Mouse (Mus musculus) adrenal gland, adult 8-10 months (tissue): Measurements from ENCODE around the gene Aldh3b3. TPM values are rescaled to one million over a fixed set of nuclear protein-coding genes. Genes with fewer than 3 reads are reported as not detected.

Experiments
- DNase-seq: peaks from one replicate; pipeline ENCODE4 v3.0.0; 2022
- total RNA-seq, 4 experiments: library from RNA; stranded (reverse); gene quantifications; 2 replicates each; pipeline ENCODE4 v1.2.4; 2022

Gene Aldh3b3
- total RNA-seq: 1 to 10 TPM in 2 of 4 experiments, under 1 TPM in 2; 0.11 to 1.5 (median 0.88) TPM

- no peak for DNase-seq
Measured at GRCm38 (mm10) chr19:3958470-3958869, at the start of gene Aldh3b3. Aldh3b3 (plus strand) TSS chr19:3958645.

GRCm38 (mm10) chr19:3910206-3910605 is 48.2 kb upstream of the Aldh3b3 start:
- no peak for DNase-seq

DNA sequence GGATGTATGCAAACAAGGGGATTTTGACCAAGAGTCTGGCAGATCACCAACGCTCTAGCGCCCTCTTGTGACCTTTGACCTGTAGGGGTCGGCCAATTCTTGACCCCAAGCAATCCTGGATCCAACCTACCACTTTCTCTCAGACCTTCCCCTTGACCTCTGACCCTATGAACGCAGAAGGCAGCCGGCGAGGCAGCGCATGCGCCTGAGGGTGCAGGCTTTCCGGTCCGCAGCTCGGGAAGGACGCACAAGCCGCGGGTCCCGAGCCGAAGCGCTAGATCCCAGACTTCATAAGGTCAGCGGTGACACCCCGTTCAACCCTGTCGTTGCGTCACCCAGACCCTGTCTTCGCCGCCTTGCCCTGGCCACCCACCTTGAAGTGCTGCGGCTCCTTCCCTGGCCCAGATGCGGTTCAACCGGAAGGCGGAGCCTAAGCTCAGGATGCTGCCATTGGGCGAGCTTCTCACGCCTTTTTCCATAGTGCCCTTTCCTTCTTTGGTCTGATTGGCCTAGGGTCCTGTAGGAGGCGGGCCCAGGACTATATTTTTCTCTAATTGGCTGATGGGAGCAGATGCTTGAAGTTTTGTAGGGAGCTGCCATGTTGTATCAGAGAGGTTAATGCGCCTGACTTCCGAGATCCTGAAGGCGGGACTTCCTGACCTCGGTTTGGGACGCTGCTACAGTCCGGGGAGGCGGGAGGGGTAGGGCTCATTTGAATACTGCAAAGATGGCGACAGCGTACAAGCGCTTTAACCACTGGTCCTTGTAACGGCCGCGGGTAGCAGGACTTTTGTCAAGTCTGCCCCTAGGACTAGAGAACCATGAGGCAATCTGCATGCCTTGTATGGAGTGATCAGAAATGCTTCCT is 45.9 kb upstream of the Aldh3b3 start, which contains the start of gene Ndufs8:
Gene Ndufs8, minus strand, starts transcription at position 438 of the 868 bp plus-strand sequence.
- DNase-seq: peak; percentile 95

GRCm38 (mm10) chr19:3913692-3914091 is 44.8 kb upstream of the Aldh3b3 start:
- no peak for DNase-seq

- no peak for DNase-seq
Measured at GRCm38 (mm10) chr19:3914535-3914934, 43.9 kb upstream of the Aldh3b3 start.

- no peak for DNase-seq
Measured at GRCm38 (mm10) chr19:3916727-3917126, 41.7 kb upstream of the Aldh3b3 start.

DNA sequence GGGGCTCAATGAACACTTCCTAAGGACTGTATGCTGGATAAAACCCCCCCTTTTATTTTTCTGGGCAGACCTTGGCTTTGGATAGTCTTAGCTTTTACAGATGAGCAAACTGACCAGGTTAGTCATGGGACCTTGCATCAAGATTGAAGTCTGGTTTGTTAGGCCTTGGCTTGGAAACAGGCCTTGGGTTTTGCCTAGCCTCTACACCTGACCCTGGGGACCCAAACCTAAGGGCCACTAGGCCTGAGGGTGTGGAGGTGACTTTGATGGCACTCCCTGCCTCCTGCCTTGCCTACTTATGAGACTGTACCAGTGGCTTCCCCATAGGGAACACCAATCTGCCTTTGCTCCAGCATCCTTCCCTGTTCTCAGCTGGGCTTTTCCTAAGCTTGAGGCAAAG is 38.5 kb upstream of the Aldh3b3 start:
- DNase-seq: no peak

DNA sequence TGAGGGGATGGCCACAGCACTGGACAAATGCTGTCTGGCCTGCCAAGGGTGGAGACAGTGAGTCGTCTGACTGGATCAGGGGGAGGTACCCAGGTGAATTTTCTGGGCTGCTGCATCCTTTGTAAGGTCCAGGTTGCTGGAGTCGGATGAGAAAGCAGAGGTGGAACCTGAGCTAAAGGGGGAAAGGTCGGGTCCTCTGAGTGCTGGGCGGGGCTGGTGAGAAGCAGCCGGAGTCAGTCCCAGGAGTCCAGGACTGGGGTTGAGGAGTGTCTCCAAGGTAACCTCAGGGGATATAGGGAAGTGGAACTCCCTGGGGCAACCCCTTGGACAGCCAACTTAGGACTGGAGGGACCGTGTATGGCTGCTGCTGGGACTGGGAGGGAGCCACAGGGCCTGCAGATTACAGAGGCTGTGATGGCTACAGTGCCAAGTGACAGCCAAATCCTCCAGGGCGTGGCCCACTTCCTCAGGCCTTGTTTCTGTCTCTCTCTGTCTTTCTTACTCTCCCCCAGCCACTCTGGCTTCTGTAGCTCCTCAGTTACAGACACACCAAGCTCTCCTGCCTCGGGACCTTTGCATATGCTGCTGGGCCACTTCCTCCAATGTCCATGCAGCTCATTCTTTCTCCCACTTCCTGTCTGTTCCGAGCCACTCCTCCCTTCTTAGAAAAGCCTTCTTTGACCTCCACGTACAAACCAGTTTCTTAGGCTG is 35.6 kb upstream of the Aldh3b3 start:
- no peak for DNase-seq

DNA sequence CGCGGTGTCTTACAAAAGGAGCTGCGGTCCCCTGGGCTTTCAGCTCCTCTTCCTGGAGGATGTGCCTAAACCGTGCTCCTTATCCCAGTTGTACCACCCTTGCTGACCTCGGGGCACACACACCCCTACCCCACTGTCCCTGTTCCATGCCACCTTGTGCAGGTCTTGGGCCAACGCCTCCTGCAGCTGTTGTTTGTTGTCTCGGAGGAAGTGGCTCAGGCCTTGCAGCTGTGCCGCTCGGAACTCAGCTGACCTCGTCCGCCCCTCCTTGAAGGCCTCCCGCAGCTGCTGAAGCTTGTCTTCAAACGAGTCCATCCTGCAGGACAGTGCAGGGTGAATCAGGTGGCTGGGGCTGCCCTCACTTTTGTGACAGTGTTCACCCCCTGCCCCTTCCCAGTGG is 34.9 kb upstream of the Aldh3b3 start:
- DNase-seq: no peak

GRCm38 (mm10) chr19:3924190-3924589 is 34.3 kb upstream of the Aldh3b3 start:
- no peak for DNase-seq

GRCm38 (mm10) chr19:3924868-3925267 is 33.6 kb upstream of the Aldh3b3 start:
- no peak for DNase-seq

DNA sequence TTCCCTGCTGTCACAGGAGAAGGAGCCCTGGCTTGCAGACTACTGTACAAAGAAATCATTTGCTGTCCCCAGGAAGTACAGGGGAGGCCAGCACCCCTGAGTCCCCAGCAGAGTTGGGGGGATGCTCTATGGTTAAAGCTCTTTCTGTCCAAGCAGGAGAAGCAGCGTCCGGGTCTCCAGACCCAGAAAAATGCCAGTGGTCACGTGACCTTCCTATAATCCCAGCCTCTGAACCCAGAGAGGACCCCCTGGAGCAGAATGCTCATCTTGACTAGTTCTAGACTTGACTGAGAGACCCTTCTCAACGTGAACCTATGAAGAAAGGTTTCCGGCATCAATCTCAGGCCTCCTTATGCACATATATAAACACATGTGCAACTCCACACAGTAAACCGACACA is 32.6 kb upstream of the Aldh3b3 start:
- DNase-seq: no peak

DNA sequence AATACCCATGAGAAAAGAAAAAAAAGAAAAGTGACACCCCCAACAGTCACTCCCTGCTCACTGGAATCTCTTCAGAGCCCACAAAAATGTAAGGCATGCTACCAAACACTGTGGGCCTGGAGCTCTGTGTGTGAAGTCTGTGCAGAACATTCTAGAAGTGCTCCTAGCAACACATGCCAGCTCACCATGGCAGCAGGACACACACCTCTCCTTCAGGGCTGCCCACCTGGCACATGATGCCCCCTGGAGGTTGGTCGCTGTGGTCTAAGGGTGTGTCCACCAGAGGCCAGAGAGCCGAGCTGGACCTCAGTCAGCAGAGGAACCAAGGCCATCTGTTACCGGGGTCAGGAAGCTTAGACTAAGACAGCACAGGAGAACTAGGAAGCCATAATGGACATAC is 32.2 kb upstream of the Aldh3b3 start:
- DNase-seq: no peak

GRCm38 (mm10) chr19:3926685-3927084 is 31.8 kb upstream of the Aldh3b3 start:
- no peak for DNase-seq

DNA sequence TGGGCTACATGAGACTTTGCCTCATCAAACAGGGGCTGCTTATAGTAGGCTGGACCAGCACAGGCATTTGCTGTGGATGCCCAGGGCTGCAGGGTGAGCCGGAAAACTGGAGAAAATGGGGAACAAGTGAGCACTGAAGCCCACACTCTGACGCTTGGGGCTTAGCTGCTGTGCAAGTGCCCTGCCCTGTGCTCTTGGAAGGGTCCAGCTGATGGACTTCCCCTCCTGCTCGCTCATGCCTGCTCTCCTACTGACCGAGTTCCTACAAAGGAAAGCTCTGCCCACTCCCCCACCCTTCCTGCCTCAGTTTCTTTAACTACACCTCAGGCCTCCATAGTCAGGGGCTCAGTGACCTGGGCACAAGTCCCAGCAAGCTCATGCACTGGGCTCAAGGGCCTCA is 30.5 kb upstream of the Aldh3b3 start:
- DNase-seq: no peak

DNA sequence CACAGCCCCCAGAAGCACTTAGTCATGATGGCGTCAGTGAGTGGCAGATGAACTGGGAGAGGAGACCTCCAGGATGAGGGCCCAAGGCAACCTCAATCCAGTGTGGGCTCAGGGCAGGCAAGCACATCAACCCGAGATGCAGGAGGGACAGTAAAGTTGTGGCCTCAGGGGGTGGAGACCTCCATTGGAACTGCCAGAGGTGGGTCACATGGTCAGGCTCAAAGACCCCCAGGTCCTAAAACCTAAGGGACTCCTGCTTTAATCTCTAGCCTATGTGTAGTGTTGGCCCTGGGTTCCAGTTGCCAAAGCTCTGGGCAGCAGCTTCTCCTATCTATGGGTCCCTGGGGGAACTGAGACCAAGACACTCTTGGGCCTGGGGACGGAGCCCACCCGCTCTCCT is 29.7 kb upstream of the Aldh3b3 start:
- DNase-seq: no peak

DNA sequence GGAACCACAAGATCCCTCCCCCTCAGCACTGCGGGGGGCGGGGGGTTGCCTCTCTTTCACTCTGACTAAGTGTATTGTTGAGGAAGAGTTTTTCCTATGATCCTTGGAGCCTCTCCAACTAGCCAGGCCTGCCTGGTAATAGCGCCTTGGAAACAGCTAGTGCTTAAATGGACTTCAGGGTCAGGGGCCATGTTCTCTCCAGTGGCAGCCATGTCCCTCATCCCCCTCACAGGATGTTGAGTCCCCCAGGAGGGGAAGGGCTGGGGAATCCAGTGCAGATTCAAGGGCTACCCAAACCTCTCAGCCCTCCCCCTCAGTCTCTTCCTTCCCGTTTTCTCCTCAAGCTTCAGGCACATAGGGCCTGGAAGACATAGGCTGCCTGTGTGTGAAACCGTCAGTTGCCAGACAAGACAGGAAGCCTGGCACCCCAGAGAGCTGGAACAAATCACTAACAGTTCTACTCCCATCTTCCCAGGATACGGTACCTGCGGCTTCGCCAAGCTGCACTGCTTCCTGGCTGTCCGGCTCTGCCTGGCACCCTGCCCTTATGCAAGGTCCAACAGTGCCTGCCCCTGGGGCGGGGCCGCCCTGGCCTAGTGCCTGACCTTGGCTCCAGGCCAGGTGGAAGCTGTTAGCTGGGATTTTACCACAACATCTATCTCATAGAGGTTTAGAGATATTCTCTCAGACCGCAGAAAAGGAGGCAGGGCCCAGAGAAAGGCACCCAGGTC is 29.1 kb upstream of the Aldh3b3 start, which contains the start of gene Aldh3b1:
Gene Aldh3b1, minus strand, starts transcription at position 598 of the 731 bp plus-strand sequence.
- DNase-seq: peak; percentile 94

- DNase-seq: no peak
Measured at GRCm38 (mm10) chr19:3930262-3931057, 28.0 kb upstream of the Aldh3b3 start.

GRCm38 (mm10) chr19:3931716-3932115 is 26.7 kb upstream of the Aldh3b3 start:
- no peak for DNase-seq

- peak; percentile 82 for DNase-seq
Measured at GRCm38 (mm10) chr19:3935032-3935895, 23.2 kb upstream of the Aldh3b3 start, which contains the start of gene Unc93b1. Unc93b1 (plus strand) TSS chr19:3935186.
